Mouse (Mus musculus) left cerebral cortex, postnatal 10 days (tissue): ENCODE results near the gene Stpg3. TPM values are rescaled to one million over a fixed set of nuclear protein-coding genes. Genes with fewer than 3 reads are reported as not detected.
"Not testable (repeated sequence)": the region's sequence is repeated elsewhere in the genome, so short reads cannot be mapped to it uniquely, and the experiment has no call there.

Source experiments
- DNase-seq, 2 experiments: peaks; one replicate each; pipeline ENCODE4 v3.0.0; 2021 to 2022; ENCODE audit warnings: low spot score in 2 of 2, mixed read lengths in 1 of 2; ENCODE audit errors: extremely low spot score in 1 of 2
- intact Hi-C: fragments of 180-260 bp; cut with DNase I; formaldehyde crosslinking; loops from one replicate; pipeline ENCODE4 v1.15.1; 2025
- total RNA-seq, 2 experiments: library from RNA; stranded (reverse); gene quantifications; 2 replicates each; pipeline ENCODE4 v1.2.3; 2021

Stpg3 gene
- total RNA-seq, result not detected

GRCm38 (mm10) chr2:25214444-25214843 is at the start of gene Stpg3:
TSS of gene Stpg3 (minus strand) at chr2:25214637.
- intact Hi-C loops, result no loop called here

GRCm38 (mm10) chr2:25263623-25264285 is 49.3 kb upstream of the Stpg3 start:
- intact Hi-C loops, result no loop called here
- DNase-seq, result no peak

More at GRCm38 (mm10) chr2:25214444-25214843, at the start of gene Stpg3:
- DNase-seq, result no peak

- intact Hi-C loops, result no loop called here
- peak in 1 of 2 experiments; percentile 72 for DNase-seq
Observed at GRCm38 (mm10) chr2:25262795-25263622, 48.6 kb upstream of the Stpg3 start.

- DNase-seq, result peak; percentile 96 to 98
- intact Hi-C loops, result no loop called here
Observed at GRCm38 (mm10) chr2:25262291-25262767, 47.9 kb upstream of the Stpg3 start, which contains the start of gene Tprn. TSS of gene Tprn (plus strand) at chr2:25262618.

- no peak for DNase-seq
- intact Hi-C loops, result no loop called here
Observed at GRCm38 (mm10) chr2:25261870-25262269, 47.4 kb upstream of the Stpg3 start.

- intact Hi-C loops, result no loop called here
- no peak for DNase-seq
Observed at GRCm38 (mm10) chr2:25258887-25259286, 44.5 kb upstream of the Stpg3 start.

- intact Hi-C loops, result not testable (repeated sequence)
Observed at GRCm38 (mm10) chr2:25257250-25257649, 42.8 kb upstream of the Stpg3 start.

GRCm38 (mm10) chr2:25256443-25257109 is 42.1 kb upstream of the Stpg3 start:
- intact Hi-C loops, result not testable (repeated sequence)
- peak in 1 of 2 experiments; percentile 61 for DNase-seq

More at GRCm38 (mm10) chr2:25257250-25257649, 42.8 kb upstream of the Stpg3 start:
- not testable (repeated sequence) for DNase-seq

GRCm38 (mm10) chr2:25255284-25255779 is 40.9 kb upstream of the Stpg3 start, which contains the start of gene Tmem203:
TSS of gene Tmem203 (plus strand) at chr2:25255439.
- peak; percentile 80 to 91 for DNase-seq
- intact Hi-C loops, result loop anchor here (2.0 kb wide), 1 partner anchor 61 kb away; no protein-coding TSS in a partner anchor

- intact Hi-C loops, result no loop called here
- no peak for DNase-seq
Observed at GRCm38 (mm10) chr2:25252331-25252730, 37.9 kb upstream of the Stpg3 start.

- intact Hi-C loops, result no loop called here
- DNase-seq, result no peak
Observed at GRCm38 (mm10) chr2:25246183-25247072, 32.0 kb upstream of the Stpg3 start, which contains the start of gene AL732309.1. TSS of gene AL732309.1 (minus strand) at chr2:25246863.

- intact Hi-C loops, result no loop called here
- DNase-seq, result no peak
Observed at GRCm38 (mm10) chr2:25244144-25244543, 29.7 kb upstream of the Stpg3 start.

- no peak for DNase-seq
- intact Hi-C loops, result no loop called here
Observed at GRCm38 (mm10) chr2:25243342-25243741, 28.9 kb upstream of the Stpg3 start.

GRCm38 (mm10) chr2:25242101-25242506 is 27.7 kb upstream of the Stpg3 start, which contains the start of the genes Rnf208 and Cysrt1:
TSS of gene Rnf208 (plus strand) at chr2:25242255.
TSS of gene Cysrt1 (minus strand) at chr2:25242452.
- DNase-seq, result peak in 1 of 2 experiments; percentile 61
- intact Hi-C loops, result no loop called here

- no peak for DNase-seq
- intact Hi-C loops, result no loop called here
Observed at GRCm38 (mm10) chr2:25241438-25241775, 27.0 kb upstream of the Stpg3 start.

GRCm38 (mm10) chr2:25240723-25241437 is 26.4 kb upstream of the Stpg3 start:
- intact Hi-C loops, result no loop called here

GRCm38 (mm10) chr2:25240310-25240709 is 25.9 kb upstream of the Stpg3 start:
- no peak for DNase-seq
- intact Hi-C loops, result no loop called here

More at GRCm38 (mm10) chr2:25240723-25241437, 26.4 kb upstream of the Stpg3 start:
- DNase-seq, result peak; percentile 63 to 86
